Mouse (Mus musculus): ENCODE measurements around the gene Ndel1. TPM values are rescaled to one million over a fixed set of nuclear protein-coding genes. Genes with fewer than 3 reads are reported as not detected.

The Ndel1 gene
- polyA plus RNA-seq, 1 experiment from 2014 or later = 61.6 TPM

- Histone ChIP-seq H3K27ac (ENCODE audit: low read depth, low read length) (no peak overlapping the region), H3K27me3 (ENCODE audit: control insufficient read depth, insufficient read depth, low read length) (no peaks in the 10 kb centered on the region), H3K36me3 (ENCODE audit: control insufficient read depth, insufficient read depth, low read length) (peaks cover 6% of the 10 kb centered on the region), H3K4me2 (ENCODE audit: low read depth) (no peak overlapping the region), H3K9me3 (ENCODE audit: control insufficient read depth, low read length) (no peaks in the 10 kb centered on the region), H3K9ac (ENCODE audit: low read length) (no peak overlapping the region), H3K4me3 (ENCODE audit: low read depth, low read length) (no peak overlapping the region), H3K4me1 (ENCODE audit: control insufficient read depth, insufficient read depth, low read length) (peaks cover 5% of the 10 kb centered on the region)
- 91% methylated on average over 6 of the region's 6 CpGs for WGBS
- DNase-seq (ENCODE audit: low spot score) (no peak), ATAC-seq (ENCODE audit: insufficient read depth, low FRiP score, low TSS enrichment) (no peak)
Measured at GRCm38 (mm10) chr11:68898790-68899189, 27.1 kb upstream of the Ndel1 start.

- Histone ChIP-seq H3K9ac (ENCODE audit: low read length) (no peak overlapping the region), H3K9me3 (ENCODE audit: control insufficient read depth, low read length) (no peaks in the 10 kb centered on the region), H3K36me3 (ENCODE audit: control insufficient read depth, insufficient read depth, low read length) (no peaks in the 10 kb centered on the region), H3K4me2 (ENCODE audit: low read depth) (no peak overlapping the region), H3K4me1 (ENCODE audit: control insufficient read depth, insufficient read depth, low read length) (peaks cover 5% of the 10 kb centered on the region), H3K27me3 (ENCODE audit: control insufficient read depth, insufficient read depth, low read length) (no peaks in the 10 kb centered on the region), H3K4me3 (ENCODE audit: low read depth, low read length) (no peak overlapping the region), H3K27ac (ENCODE audit: low read depth, low read length) (no peak overlapping the region)
- 73% methylated on average over 6 of the region's 6 CpGs for WGBS
- no peak for ATAC-seq (ENCODE audit: insufficient read depth, low FRiP score, low TSS enrichment)
- no peak for DNase-seq (ENCODE audit: low spot score)
Measured at GRCm38 (mm10) chr11:68897838-68898237, 26.2 kb upstream of the Ndel1 start.

- no peak overlapping the region for H3K9ac ChIP-seq (ENCODE audit: low read length)
- H3K9me3 ChIP-seq (ENCODE audit: control insufficient read depth, low read length) = no peaks in the 10 kb centered on the region
- ATAC-seq (ENCODE audit: insufficient read depth, low FRiP score, low TSS enrichment) = no peak
- H3K27me3 ChIP-seq (ENCODE audit: control insufficient read depth, insufficient read depth, low read length) = no peaks in the 10 kb centered on the region
- H3K27ac ChIP-seq (ENCODE audit: low read depth, low read length) = no peak overlapping the region
- H3K4me1 ChIP-seq (ENCODE audit: control insufficient read depth, insufficient read depth, low read length) = no peaks in the 10 kb centered on the region
- no peak for DNase-seq (ENCODE audit: low spot score)
- H3K4me3 ChIP-seq (ENCODE audit: low read depth, low read length) = no peak overlapping the region
- H3K36me3 ChIP-seq (ENCODE audit: control insufficient read depth, insufficient read depth, low read length) = no peaks in the 10 kb centered on the region
- whole genome bisulfite sequencing = 52% methylated on average over 4 of the region's 4 CpGs
- no peak overlapping the region for H3K4me2 ChIP-seq (ENCODE audit: low read depth)
Measured at GRCm38 (mm10) chr11:68897120-68897519, 25.5 kb upstream of the Ndel1 start.

- no peaks in the 10 kb centered on the region for H3K36me3 ChIP-seq (ENCODE audit: control insufficient read depth, insufficient read depth, low read length)
- no peak for DNase-seq (ENCODE audit: low spot score)
- ATAC-seq (ENCODE audit: insufficient read depth, low FRiP score, low TSS enrichment) = no peak
- H3K9me3 ChIP-seq (ENCODE audit: control insufficient read depth, low read length) = no peaks in the 10 kb centered on the region
- no peak overlapping the region for H3K27ac ChIP-seq (ENCODE audit: low read depth, low read length)
- WGBS = 94% methylated on average over 5 of the region's 5 CpGs
- no peak overlapping the region for H3K4me2 ChIP-seq (ENCODE audit: low read depth)
- H3K4me1 ChIP-seq (ENCODE audit: control insufficient read depth, insufficient read depth, low read length) = no peaks in the 10 kb centered on the region
- H3K4me3 ChIP-seq (ENCODE audit: low read depth, low read length) = no peak overlapping the region
- H3K9ac ChIP-seq (ENCODE audit: low read length) = no peak overlapping the region
- no peaks in the 10 kb centered on the region for H3K27me3 ChIP-seq (ENCODE audit: control insufficient read depth, insufficient read depth, low read length)
Measured at GRCm38 (mm10) chr11:68896247-68896646, 24.6 kb upstream of the Ndel1 start.

GRCm38 (mm10) chr11:68893911-68894464 lies 22.3 kb upstream of the Ndel1 start:
- ATAC-seq (ENCODE audit: insufficient read depth, low FRiP score, low TSS enrichment) = no peak
- no peak overlapping the region for H3K4me3 ChIP-seq (ENCODE audit: low read depth, low read length)
- H3K36me3 ChIP-seq (ENCODE audit: control insufficient read depth, insufficient read depth, low read length) = no peaks in the 10 kb centered on the region
- no peak overlapping the region for H3K4me2 ChIP-seq (ENCODE audit: low read depth)
- no peak for DNase-seq (ENCODE audit: low spot score)
- no peak overlapping the region for H3K9ac ChIP-seq (ENCODE audit: low read length)
- no peaks in the 10 kb centered on the region for H3K4me1 ChIP-seq (ENCODE audit: control insufficient read depth, insufficient read depth, low read length)
- H3K9me3 ChIP-seq (ENCODE audit: control insufficient read depth, low read length) = no peaks in the 10 kb centered on the region
- H3K27me3 ChIP-seq (ENCODE audit: control insufficient read depth, insufficient read depth, low read length) = no peaks in the 10 kb centered on the region
- 81% methylated on average over 12 of the region's 12 CpGs for WGBS
- no peak overlapping the region for H3K27ac ChIP-seq (ENCODE audit: low read depth, low read length)

- Histone ChIP-seq H3K9me3 (ENCODE audit: control insufficient read depth, low read length) (no peaks in the 10 kb centered on the region), H3K4me3 (ENCODE audit: low read depth, low read length) (no peak overlapping the region), H3K27me3 (ENCODE audit: control insufficient read depth, insufficient read depth, low read length) (no peaks in the 10 kb centered on the region), H3K36me3 (ENCODE audit: control insufficient read depth, insufficient read depth, low read length) (no peaks in the 10 kb centered on the region), H3K9ac (ENCODE audit: low read length) (no peak overlapping the region; the same call in 1 of the 2 replicates), H3K27ac (ENCODE audit: low read depth, low read length) (no peak overlapping the region), H3K4me2 (ENCODE audit: low read depth) (no peak overlapping the region), H3K4me1 (ENCODE audit: control insufficient read depth, insufficient read depth, low read length) (no peaks in the 10 kb centered on the region)
- ATAC-seq (ENCODE audit: insufficient read depth, low FRiP score, low TSS enrichment) (no peak), DNase-seq (ENCODE audit: low spot score) (no peak)
- 83% methylated on average over 15 of the region's 15 CpGs for WGBS
Measured at GRCm38 (mm10) chr11:68892233-68892832, 20.7 kb upstream of the Ndel1 start.

- ATAC-seq (ENCODE audit: insufficient read depth, low FRiP score, low TSS enrichment) = no peak
- no peak overlapping the region for H3K9ac ChIP-seq (ENCODE audit: low read length)
- H3K9me3 ChIP-seq (ENCODE audit: control insufficient read depth, low read length) = no peaks in the 10 kb centered on the region
- no peak overlapping the region for H3K27ac ChIP-seq (ENCODE audit: low read depth, low read length)
- H3K36me3 ChIP-seq (ENCODE audit: control insufficient read depth, insufficient read depth, low read length) = no peaks in the 10 kb centered on the region
- H3K4me3 ChIP-seq (ENCODE audit: low read depth, low read length) = no peak overlapping the region
- DNase-seq (ENCODE audit: low spot score) = no peak
- no peaks in the 10 kb centered on the region for H3K27me3 ChIP-seq (ENCODE audit: control insufficient read depth, insufficient read depth, low read length)
- H3K4me2 ChIP-seq (ENCODE audit: low read depth) = no peak overlapping the region
- no peaks in the 10 kb centered on the region for H3K4me1 ChIP-seq (ENCODE audit: control insufficient read depth, insufficient read depth, low read length)
- WGBS = 86% methylated on average over 5 of the region's 5 CpGs
Measured at GRCm38 (mm10) chr11:68891823-68892222, 20.2 kb upstream of the Ndel1 start.

- DNase-seq (ENCODE audit: low spot score) (no peak), ATAC-seq (ENCODE audit: insufficient read depth, low FRiP score, low TSS enrichment) (no peak)
- Histone ChIP-seq H3K27ac (ENCODE audit: low read depth, low read length) (no peak overlapping the region), H3K4me2 (ENCODE audit: low read depth) (no peak overlapping the region), H3K4me3 (ENCODE audit: low read depth, low read length) (no peak overlapping the region), H3K9me3 (ENCODE audit: control insufficient read depth, low read length) (no peaks in the 10 kb centered on the region), H3K9ac (ENCODE audit: low read length) (no peak overlapping the region), H3K27me3 (ENCODE audit: control insufficient read depth, insufficient read depth, low read length) (no peaks in the 10 kb centered on the region), H3K4me1 (ENCODE audit: control insufficient read depth, insufficient read depth, low read length) (no peaks in the 10 kb centered on the region), H3K36me3 (ENCODE audit: control insufficient read depth, insufficient read depth, low read length) (no peaks in the 10 kb centered on the region)
- WGBS = 59% methylated on average over 2 of the region's 2 CpGs
Measured at GRCm38 (mm10) chr11:68890625-68891024, 19.0 kb upstream of the Ndel1 start.

- Histone ChIP-seq H3K4me1 (ENCODE audit: control insufficient read depth, insufficient read depth, low read length) (no peaks in the 10 kb centered on the region), H3K36me3 (ENCODE audit: control insufficient read depth, insufficient read depth, low read length) (no peaks in the 10 kb centered on the region), H3K9ac (ENCODE audit: low read length) (no peak overlapping the region), H3K4me2 (ENCODE audit: low read depth) (no peak overlapping the region), H3K9me3 (ENCODE audit: control insufficient read depth, low read length) (no peaks in the 10 kb centered on the region), H3K4me3 (ENCODE audit: low read depth, low read length) (no peak overlapping the region), H3K27me3 (ENCODE audit: control insufficient read depth, insufficient read depth, low read length) (no peaks in the 10 kb centered on the region), H3K27ac (ENCODE audit: low read depth, low read length) (no peak overlapping the region)
- ATAC-seq (ENCODE audit: insufficient read depth, low FRiP score, low TSS enrichment) = no peak
- WGBS = 83% methylated on average over 2 of the region's 2 CpGs
- DNase-seq (ENCODE audit: low spot score) = no peak
Measured at GRCm38 (mm10) chr11:68888653-68889052, 17.0 kb upstream of the Ndel1 start.

Measured in neural tube, embryonic 11.5 days (tissue).